ENCODE assay signal across 8 mouse cellular contexts in the genomic region with DNA sequence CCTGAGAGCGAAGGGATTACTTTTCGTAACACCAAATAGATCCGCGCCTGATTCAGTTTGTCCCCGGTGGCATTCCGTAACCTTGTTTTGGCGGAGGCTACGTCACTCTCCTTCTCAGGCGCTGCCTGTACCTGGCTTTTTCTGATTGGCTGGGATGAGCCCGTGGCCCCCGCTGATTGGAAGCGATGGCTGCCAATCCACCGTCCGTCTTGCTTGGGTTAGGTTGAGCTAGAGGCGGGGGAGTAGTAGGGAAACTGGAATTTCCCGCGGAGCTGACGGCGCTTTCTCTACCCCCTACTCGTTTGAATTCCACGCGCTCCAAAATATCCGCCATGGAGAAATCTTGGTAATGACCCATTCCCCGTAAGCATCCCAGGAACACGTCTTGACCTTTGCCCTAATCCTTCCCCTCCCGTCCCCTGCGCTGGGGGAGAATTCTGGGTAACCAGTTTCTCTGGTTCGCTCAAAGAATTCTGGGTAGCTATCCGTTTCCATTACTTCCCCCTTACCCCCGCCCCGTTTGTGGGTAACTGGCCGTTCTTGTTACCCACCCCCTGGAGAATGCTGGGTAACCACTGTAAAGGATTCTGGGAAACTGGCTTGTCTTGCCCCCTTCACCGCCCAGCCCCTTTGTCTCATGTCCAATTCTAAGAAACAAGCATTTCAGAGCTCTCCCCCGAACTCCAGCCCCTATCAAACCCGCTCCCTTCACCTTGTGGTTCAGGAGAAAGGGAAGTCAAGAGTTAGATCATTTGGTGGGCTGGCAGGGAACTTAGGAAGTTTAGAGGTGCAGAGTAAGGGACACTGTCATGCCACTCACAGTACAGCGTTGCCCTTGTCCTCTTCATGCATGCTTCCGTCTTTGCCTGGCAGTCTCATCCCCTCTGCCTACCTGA. TPM values are rescaled to one million over a fixed set of nuclear protein-coding genes. Genes with fewer than 3 reads are reported as not detected.
DNase-seq lines count a peak whose midpoint lies in the region; ATAC-seq lines count a peak whose summit lies in the region.

A gene (plus strand): TSS at position 210 of the 896 bp plus-strand sequence.

- H3K4me3 ChIP-seq in heart, embryonic 14.5 days (ENCODE audit: control insufficient read depth in 1 of 2, insufficient read depth in 1 of 2, low read depth in 1 of 2, low read length in 2 of 2), result peak within 1 kb of the TSS; percentile 52 to 74
- H3K4me3 ChIP-seq in liver, embryonic 13.5 days (replicated peaks), result peak within 1 kb of the TSS; percentile 72
- H3K4me3 ChIP-seq in stomach, embryonic 16.5 days (replicated peaks; ENCODE audit: low read length), result peak within 1 kb of the TSS; percentile 56

- DNase-seq in c-Kit-negative CD71-positive TER-119-positive erythroid progenitor cells, embryonic 14.5 days (ENCODE audit: low read depth, low spot score), result peak; percentile 99
- DNase-seq in fibroblast of lung, adult 2 months (ENCODE audit: low read depth), result peak; percentile 100
- DNase-seq in kidney, postnatal 14 days, result peak; percentile 100
- DNase-seq in liver, embryonic 13.5 days, result peak; percentile 99
- DNase-seq in neural tube, embryonic 10.5 days (ENCODE audit: extremely low spot score, low spot score), result peak; percentile 99

- WGBS in heart, embryonic 14.5 days, result 1% methylated on average over 37 of the region's 37 CpGs
- WGBS in liver, embryonic 13.5 days (ENCODE audit: insufficient replicate concordance), result under 1% methylated on average over 37 of the region's 37 CpGs
- WGBS in stomach, embryonic 16.5 days, result 1% methylated on average over 37 of the region's 37 CpGs

- H3K4me2 ChIP-seq in heart, embryonic 14.5 days (ENCODE audit: low read length), result peak within 1 kb of the TSS; percentile 86
- H3K4me2 ChIP-seq in liver, embryonic 13.5 days, result peak within 1 kb of the TSS; percentile 81
- H3K4me2 ChIP-seq in stomach, embryonic 16.5 days (ENCODE audit: low read depth, low read length), result peak within 1 kb of the TSS; percentile 95

- peak within 1 kb of the TSS; percentile 84 for H3K9ac ChIP-seq in heart, embryonic 14.5 days (ENCODE audit: low read length)
- peak within 1 kb of the TSS; percentile 90 for H3K9ac ChIP-seq in liver, embryonic 13.5 days
- peak within 1 kb of the TSS; percentile 87 for H3K9ac ChIP-seq in stomach, embryonic 16.5 days (ENCODE audit: low read length)

- H3K4me1 ChIP-seq in heart, embryonic 14.5 days (ENCODE audit: control insufficient read depth in 2 of 2, insufficient read depth in 2 of 2, low read length in 2 of 2), result peaks cover 13 to 16% of the 10 kb centered on the region in 2 experiments
- peaks cover 32% of the 10 kb centered on the region for H3K4me1 ChIP-seq in liver, embryonic 13.5 days (replicated peaks)
- H3K4me1 ChIP-seq in stomach, embryonic 16.5 days (ENCODE audit: control insufficient read depth, insufficient read depth, low read length), result peaks cover 15% of the 10 kb centered on the region

- no peaks in the 10 kb centered on the region for H3K27me3 ChIP-seq in heart, embryonic 14.5 days (ENCODE audit: control insufficient read depth, insufficient read depth, low read length)
- H3K27me3 ChIP-seq in liver, embryonic 13.5 days, result no peaks in the 10 kb centered on the region
- no peaks in the 10 kb centered on the region for H3K27me3 ChIP-seq in stomach, embryonic 16.5 days (ENCODE audit: control insufficient read depth, insufficient read depth, low read length)

- peaks cover 21% of the 10 kb centered on the region for H3K36me3 ChIP-seq in heart, embryonic 14.5 days (ENCODE audit: control insufficient read depth, insufficient read depth, low read length)
- peaks cover 9% of the 10 kb centered on the region for H3K36me3 ChIP-seq in liver, embryonic 13.5 days
- peaks cover 9% of the 10 kb centered on the region; the same call in 1 of the 2 replicates for H3K36me3 ChIP-seq in stomach, embryonic 16.5 days (ENCODE audit: control insufficient read depth, insufficient read depth, low read length)

- H3K27ac ChIP-seq in heart, embryonic 14.5 days (replicated peaks in 1 of 2; ENCODE audit: control insufficient read depth in 1 of 2, insufficient read depth in 1 of 2, low read depth in 2 of 2, low read length in 2 of 2), result peak within 1 kb of the TSS; percentile 94 to 98
- H3K27ac ChIP-seq in liver, embryonic 13.5 days, result peak within 1 kb of the TSS; percentile 92
- H3K27ac ChIP-seq in stomach, embryonic 16.5 days (ENCODE audit: low read length), result peak within 1 kb of the TSS; percentile 99

- H3K9me3 ChIP-seq in heart, embryonic 14.5 days (ENCODE audit: control insufficient read depth, low read length), result no peaks in the 10 kb centered on the region
- no peaks in the 10 kb centered on the region for H3K9me3 ChIP-seq in liver, embryonic 13.5 days (replicated peaks)
- H3K9me3 ChIP-seq in stomach, embryonic 16.5 days (replicated peaks; ENCODE audit: control insufficient read depth, low read length), result no peaks in the 10 kb centered on the region

- ATAC-seq in CD4-positive, CD25-positive, alpha-beta regulatory T cell, adult 4 months, result peak; percentile 99
- ATAC-seq in heart, embryonic 14.5 days (ENCODE audit: insufficient number of reproducible peaks, insufficient read depth, low FRiP score, low read depth), result peak; percentile 98
- ATAC-seq in liver, embryonic 13.5 days (ENCODE audit: low read depth), result peak; percentile 98
- peak; percentile 99 for ATAC-seq in stomach, embryonic 16.5 days (ENCODE audit: insufficient read depth, low FRiP score)

RNA-seq across cellular contexts. Expression of the gene that starts here (rescaled TPM):
- 10 to 100 TPM; 24.4 to 48.3 TPM for polyA plus RNA-seq in CD4-positive, CD25-positive, alpha-beta regulatory T cell, adult 4 months (2017; shearing (Covaris generic))
- polyA plus RNA-seq in heart, embryonic 14.5 days (2014; fragmentation: Nextera tagmentation; extraction: Ambion mirVana), result 28.8 and 29.6 TPM in 2 replicates
- 11.8 and 14.4 TPM in 2 replicates for polyA plus RNA-seq in liver, embryonic 13.5 days (2015; fragmentation: Nextera tagmentation; extraction: Ambion mirVana)
- 29.0 and 30.4 TPM in 2 replicates for polyA plus RNA-seq in stomach, embryonic 16.5 days (2015; fragmentation: Nextera tagmentation; extraction: Ambion mirVana)

Comparison
In these comparisons a context has a peak if more than half of its experiments do, and no peak if none do; other contexts are left out.
1. Peak in every context shown above with its lines: DNase-seq, ATAC-seq, H3K4me3 ChIP-seq and H3K27ac ChIP-seq.